Mouse (Mus musculus): ENCODE data around the gene Il11ra1. TPM values are rescaled to one million over a fixed set of nuclear protein-coding genes. Genes with fewer than 3 reads are reported as not detected.
"Not testable (repeated sequence)": the region's sequence is repeated elsewhere in the genome, so short reads cannot be mapped to it uniquely, and the experiment has no call there.

The Il11ra1 gene
- polyA plus RNA-seq, 1 experiment = 24.8 TPM

DNA sequence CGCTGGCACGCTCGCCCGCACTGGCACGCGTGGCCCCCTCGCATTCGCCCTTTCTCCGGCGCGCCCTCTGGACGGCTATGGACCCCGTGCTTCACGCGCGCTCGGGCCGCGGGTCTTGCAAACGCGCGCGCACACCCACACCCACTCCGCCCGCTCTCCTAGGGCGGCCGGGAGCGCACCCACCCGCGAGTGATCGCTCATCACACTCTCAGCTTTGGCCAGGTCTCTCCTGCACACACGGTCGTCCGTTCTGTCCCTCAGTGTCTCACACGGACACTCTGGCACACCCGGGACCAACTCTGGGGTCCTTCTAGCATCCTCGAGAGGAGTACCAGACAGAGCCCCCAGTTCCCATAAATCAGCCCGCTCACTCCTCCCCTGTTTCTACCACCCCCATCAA, 4.0 kb upstream of the Il11ra1 start:
- WGBS = 6% methylated on average over 17 of the region's 38 CpGs
- not testable (repeated sequence) for H3K36me3 ChIP-seq (ENCODE audit: control insufficient read depth, insufficient read depth, low read length); H3K27ac ChIP-seq (ENCODE audit: insufficient read depth, low read depth, low read length); H3K27me3 ChIP-seq (ENCODE audit: control insufficient read depth, insufficient read depth, low read length); H3K4me1 ChIP-seq (ENCODE audit: control insufficient read depth, insufficient read depth, insufficient read length, low read length); H3K4me3 ChIP-seq (ENCODE audit: low read depth, low read length)

DNA sequence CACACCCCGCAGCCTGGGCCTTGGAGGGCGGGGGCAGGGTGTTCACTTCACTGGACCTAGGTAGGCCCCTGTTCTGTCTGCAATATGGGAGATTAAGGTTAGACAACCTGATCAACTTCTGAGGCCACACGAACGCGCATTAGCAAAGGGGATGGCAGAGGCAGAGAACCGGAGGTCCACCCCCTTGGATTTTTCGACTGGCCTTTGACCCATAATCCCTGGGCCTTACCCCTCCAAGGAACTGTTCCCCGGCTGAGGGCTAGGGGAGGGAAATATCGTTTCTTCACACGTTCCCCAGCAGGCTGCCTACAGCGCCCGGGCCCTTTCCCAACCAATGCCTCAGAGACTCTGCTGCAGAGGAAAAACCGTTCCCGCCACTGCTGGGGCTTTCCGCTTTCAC, 3.3 kb upstream of the Il11ra1 start:
- not testable (repeated sequence) for H3K4me3 ChIP-seq (ENCODE audit: low read depth, low read length); H3K4me1 ChIP-seq (ENCODE audit: control insufficient read depth, insufficient read depth, insufficient read length, low read length); H3K27ac ChIP-seq (ENCODE audit: insufficient read depth, low read depth, low read length); H3K36me3 ChIP-seq (ENCODE audit: control insufficient read depth, insufficient read depth, low read length); H3K27me3 ChIP-seq (ENCODE audit: control insufficient read depth, insufficient read depth, low read length)
- WGBS = 7% methylated on average over 14 of the region's 15 CpGs

DNA sequence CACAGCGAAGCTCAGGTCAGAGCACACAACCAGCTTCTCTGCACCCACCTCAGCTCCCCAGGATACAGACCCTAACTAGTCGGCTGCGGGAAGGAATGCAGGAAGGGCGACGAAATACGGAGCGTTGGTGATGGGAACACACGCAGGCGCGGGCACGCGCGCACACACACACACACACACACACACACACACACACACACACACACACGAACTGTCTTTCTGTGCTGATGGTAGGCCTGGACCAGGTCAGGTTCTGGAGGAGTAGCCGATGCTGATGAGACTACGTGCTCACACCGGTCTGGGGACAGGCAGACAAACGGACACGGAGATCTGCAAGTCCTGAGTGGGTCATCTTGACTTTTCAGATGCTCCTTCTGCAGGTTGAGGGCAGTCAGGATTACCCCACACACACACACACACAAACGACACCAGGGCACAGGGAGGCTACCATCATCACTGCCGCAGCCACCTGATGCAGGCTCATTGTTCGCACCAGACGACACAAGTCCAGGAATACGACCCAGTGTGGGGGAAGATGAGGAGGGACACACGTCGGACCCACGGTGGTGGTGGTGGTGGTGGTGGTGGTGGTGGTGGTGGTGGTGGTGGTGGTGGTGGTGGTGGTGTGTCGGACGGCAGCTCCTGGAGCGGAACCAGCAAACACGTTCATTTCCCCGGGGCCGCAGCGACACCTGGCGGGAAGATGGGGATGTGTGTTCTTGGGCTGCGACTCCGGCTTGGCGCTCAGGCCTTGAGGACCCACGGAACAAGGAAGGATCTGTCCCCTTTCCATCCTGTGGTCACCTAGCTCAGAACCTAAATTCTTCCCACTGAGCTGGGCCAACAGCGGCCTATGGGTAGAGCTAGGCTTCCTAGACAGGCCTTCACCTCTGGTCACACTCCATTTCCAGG, 2.6 kb upstream of the Il11ra1 start, which contains the start of gene Cntfr:
Gene Cntfr (minus strand): TSS at position 160 of the 912 bp plus-strand sequence.
- H3K27me3 ChIP-seq (ENCODE audit: control insufficient read depth, insufficient read depth, low read length); H3K4me1 ChIP-seq (ENCODE audit: control insufficient read depth, insufficient read depth, insufficient read length, low read length); H3K36me3 ChIP-seq (ENCODE audit: control insufficient read depth, insufficient read depth, low read length); H3K27ac ChIP-seq (ENCODE audit: insufficient read depth, low read depth, low read length): not testable (repeated sequence)
- 12% methylated on average over 37 of the region's 40 CpGs for WGBS
- peak within 1 kb of the TSS; percentile 33; the same call in 1 of the 2 replicates for H3K4me3 ChIP-seq (ENCODE audit: low read depth, low read length)
- peak; percentile 51 for TF ChIP-seq CTCF (IDR thresholded peaks at IDR 0.05; ENCODE audit: extremely low read depth, insufficient read length, insufficient replicate concordance, low read depth, low read length)

DNA sequence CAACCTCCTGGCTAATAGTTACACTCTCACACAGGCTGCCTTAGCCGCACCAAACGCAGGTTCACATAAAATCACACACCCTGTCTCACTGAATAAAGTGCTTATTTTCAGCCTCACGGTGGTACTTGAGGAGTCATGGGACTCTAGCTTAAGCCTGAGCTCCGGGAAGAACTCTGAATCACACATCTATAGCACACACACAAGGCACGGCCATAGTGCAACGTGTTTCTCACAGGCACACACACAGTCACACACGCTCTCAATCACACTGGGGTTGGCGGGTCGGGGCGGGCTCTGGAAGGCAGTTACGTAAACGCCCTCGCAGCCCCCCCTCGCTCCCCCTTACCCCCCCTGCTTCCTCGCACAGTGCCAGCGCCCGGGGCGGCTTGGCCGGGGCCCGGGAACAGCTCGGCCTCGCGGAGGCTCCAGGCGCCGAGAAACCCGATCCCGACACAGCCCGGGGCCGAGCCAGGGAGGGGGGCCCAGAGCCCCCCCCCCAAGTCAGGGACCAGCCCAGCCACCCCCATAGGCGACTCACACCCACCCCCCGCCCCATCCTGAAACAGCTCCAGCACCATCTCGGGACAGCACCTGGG, 1.3 kb upstream of the Il11ra1 start:
- WGBS = 12% methylated on average over 27 of the region's 32 CpGs
- not testable (repeated sequence) for H3K27ac ChIP-seq (ENCODE audit: insufficient read depth, low read depth, low read length); H3K36me3 ChIP-seq (ENCODE audit: control insufficient read depth, insufficient read depth, low read length); H3K27me3 ChIP-seq (ENCODE audit: control insufficient read depth, insufficient read depth, low read length); H3K4me3 ChIP-seq (ENCODE audit: low read depth, low read length); H3K4me1 ChIP-seq (ENCODE audit: control insufficient read depth, insufficient read depth, insufficient read length, low read length)

DNA sequence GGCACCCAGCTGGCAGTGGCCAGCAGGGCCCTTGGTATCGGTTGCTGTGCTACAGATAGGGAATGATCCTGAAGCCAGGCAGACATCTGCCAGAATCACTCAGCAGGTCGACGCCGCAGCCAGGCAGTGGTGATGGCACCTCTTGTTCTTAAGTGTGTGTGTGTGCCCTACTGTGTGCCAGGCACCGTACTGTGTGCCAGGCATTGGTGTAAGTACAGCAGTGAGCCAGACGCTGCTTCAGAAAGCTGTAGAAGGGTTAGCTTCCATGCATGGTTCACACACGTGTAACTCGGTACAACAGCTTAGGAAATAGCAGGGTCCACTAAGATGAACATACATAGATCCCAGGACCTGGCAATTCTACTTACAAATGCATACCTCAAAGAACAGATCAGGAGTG, 435 bp downstream of the Il11ra1 start:
- not testable (repeated sequence) for H3K4me3 ChIP-seq (ENCODE audit: low read depth, low read length); H3K4me1 ChIP-seq (ENCODE audit: control insufficient read depth, insufficient read depth, insufficient read length, low read length); H3K36me3 ChIP-seq (ENCODE audit: control insufficient read depth, insufficient read depth, low read length); H3K27me3 ChIP-seq (ENCODE audit: control insufficient read depth, insufficient read depth, low read length); H3K27ac ChIP-seq (ENCODE audit: insufficient read depth, low read depth, low read length)
- 76% methylated on average over 7 of the region's 8 CpGs for WGBS

DNA sequence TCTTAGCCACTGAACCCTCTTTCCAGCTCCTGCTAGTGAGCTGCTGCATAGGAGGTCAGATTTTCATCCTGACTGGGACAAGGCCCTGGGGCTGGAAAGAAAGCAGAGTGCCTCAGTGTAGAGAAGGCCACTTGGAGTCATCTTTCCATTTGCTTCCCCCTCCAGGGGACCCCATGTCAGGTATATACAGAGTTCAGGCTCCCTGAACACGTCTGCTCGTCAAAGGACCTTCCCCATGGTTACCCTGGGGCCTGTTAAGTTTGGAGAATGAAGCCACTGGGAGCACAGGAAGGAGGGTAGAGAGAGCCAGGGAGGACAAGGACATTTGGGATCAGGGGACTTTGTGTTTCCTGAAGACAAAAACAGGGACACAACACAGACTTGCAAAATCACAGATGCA, 2.4 kb downstream of the Il11ra1 start:
- H3K36me3 ChIP-seq (ENCODE audit: control insufficient read depth, insufficient read depth, low read length); H3K27me3 ChIP-seq (ENCODE audit: control insufficient read depth, insufficient read depth, low read length); H3K4me3 ChIP-seq (ENCODE audit: low read depth, low read length); H3K4me1 ChIP-seq (ENCODE audit: control insufficient read depth, insufficient read depth, insufficient read length, low read length); H3K27ac ChIP-seq (ENCODE audit: insufficient read depth, low read depth, low read length): not testable (repeated sequence)
- WGBS = 85% methylated on average over 2 of the region's 2 CpGs

DNA sequence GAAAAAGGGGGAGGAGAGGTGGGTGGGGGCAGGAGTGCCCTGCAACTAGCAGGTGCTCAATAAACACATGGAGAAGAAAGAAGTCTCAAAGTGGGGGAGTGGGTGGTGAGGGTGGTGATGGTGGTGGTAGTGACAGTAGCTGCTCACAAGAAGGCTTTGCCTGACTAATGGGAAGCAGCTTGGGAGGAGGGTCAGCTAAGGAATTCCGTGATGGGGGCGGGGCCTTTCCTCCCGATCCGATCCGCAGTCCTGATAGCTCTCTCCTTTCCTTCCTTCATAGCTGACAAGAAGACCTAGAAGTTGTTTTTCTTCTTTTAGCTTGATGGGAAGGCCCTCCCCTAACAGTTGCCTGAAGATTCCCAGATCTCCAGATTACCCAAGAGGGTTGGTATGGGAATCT, 4.9 kb downstream of the Il11ra1 start:
- Histone ChIP-seq H3K27ac (ENCODE audit: insufficient read depth, low read depth, low read length) (no peak overlapping the region), H3K27me3 (ENCODE audit: control insufficient read depth, insufficient read depth, low read length) (no peaks in the 10 kb centered on the region; the same call in 1 of the 2 replicates), H3K4me1 (ENCODE audit: control insufficient read depth, insufficient read depth, insufficient read length, low read length) (no peaks in the 10 kb centered on the region), H3K4me3 (ENCODE audit: low read depth, low read length) (no peak overlapping the region), H3K36me3 (ENCODE audit: control insufficient read depth, insufficient read depth, low read length) (no peaks in the 10 kb centered on the region)
- 11% methylated on average over 5 of the region's 5 CpGs for WGBS
- TF ChIP-seq CTCF (IDR thresholded peaks at IDR 0.05; ENCODE audit: extremely low read depth, insufficient read length, insufficient replicate concordance, low read depth, low read length) = no peak
- TF ChIP-seq POLR2A (IDR thresholded peaks at IDR 0.05; ENCODE audit: low read depth, low read length) = no peak
